Mouse (Mus musculus) frontal cortex, adult 2 months (tissue): ENCODE measurements at regions not wholly inside any gene's neighbourhood (a gene's known extent, or its start where the extent isn't known, plus 50 kb on each side); places are given as distances from the start of the nearest gene placed in this dataset.
A peak's percentile ranks its signal among the peaks of the same experiment; 100 is the strongest.

ENCODE experiments used
- DNase-seq, 2 experiments: peaks; one replicate each; pipeline ENCODE4 v3.0.0; 2022; ENCODE audit warnings: low spot score in 1 of 2; ENCODE audit errors: extremely low spot score in 1 of 2

GRCm38 (mm10) chr10:109188252-109188651, 177.5 kb upstream of the Syt1 start:
- peak in 1 of 2 experiments; percentile 34 for DNase-seq

- DNase-seq: no peak
Measured at GRCm38 (mm10) chr10:109185243-109185642, 174.5 kb upstream of the Syt1 start.

DNA sequence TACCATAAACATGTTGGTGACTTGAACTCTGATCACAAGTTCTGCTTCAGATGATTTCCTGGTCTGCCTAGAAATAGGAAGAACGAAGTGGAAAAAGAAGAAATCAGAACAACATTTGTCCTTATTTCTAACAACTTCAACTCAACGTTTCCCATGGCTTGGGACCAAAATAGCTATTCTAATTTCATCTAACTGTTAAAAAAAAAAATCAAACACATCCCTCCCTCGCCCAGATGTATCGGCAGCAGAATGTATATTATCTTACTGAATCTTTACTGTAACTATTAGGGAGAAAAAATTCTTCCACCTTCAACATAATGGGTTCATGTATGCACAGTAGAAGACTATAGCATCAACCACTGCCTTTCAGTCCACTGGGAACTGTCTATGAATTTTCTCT, 169.7 kb upstream of the Syt1 start:
- DNase-seq: peak in 1 of 2 experiments; percentile 37

- no peak for DNase-seq
Measured at GRCm38 (mm10) chr10:109160730-109161129, 149.9 kb upstream of the Syt1 start.

DNA sequence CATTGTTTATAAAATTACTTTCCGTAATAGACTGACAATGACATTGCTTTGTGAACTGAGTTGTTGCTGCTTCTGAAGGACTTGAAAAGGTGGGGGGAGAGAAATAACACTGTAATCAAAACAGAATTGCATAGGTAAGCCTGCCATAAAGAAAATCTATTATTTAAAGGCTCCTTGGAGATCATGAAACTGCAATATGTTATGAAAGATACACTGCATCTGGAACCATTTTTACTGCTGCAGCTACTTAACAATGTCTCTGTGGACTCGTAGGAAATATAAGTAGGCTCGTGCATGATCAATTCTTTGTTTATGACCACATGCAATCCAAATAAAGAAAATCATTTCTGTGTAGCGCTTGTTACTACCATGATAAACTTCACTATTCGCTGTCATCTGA, 145.0 kb upstream of the Syt1 start:
- DNase-seq: no peak

DNA sequence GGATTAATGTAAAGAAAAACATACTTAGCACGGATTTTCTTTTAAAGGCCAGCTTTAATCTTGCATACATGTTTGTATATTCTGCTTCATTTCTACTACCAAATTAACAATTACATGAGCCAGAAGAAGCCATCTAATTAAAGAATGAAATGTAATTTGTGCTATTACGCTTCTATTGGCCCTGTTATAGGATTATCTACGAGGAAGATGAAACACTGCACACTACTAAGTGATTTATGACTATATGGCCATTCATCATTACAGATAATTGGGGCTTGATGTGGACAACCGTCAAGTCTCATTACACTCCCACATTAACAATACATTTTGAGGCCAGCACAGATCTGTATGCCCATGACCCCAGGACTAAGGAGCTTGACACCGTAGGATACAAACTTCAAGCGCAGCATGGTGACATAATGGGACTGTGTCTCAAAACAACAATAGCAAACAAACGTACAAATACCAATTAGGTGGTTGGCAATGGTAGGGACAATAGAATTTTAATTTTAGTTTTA, 129.7 kb upstream of the Syt1 start:
- no peak for DNase-seq

- peak in 1 of 2 experiments; percentile 29 for DNase-seq
Measured at GRCm38 (mm10) chr10:109136763-109137732, 126.3 kb upstream of the Syt1 start.

GRCm38 (mm10) chr10:109134521-109134920, 123.7 kb upstream of the Syt1 start:
- no peak for DNase-seq

DNA sequence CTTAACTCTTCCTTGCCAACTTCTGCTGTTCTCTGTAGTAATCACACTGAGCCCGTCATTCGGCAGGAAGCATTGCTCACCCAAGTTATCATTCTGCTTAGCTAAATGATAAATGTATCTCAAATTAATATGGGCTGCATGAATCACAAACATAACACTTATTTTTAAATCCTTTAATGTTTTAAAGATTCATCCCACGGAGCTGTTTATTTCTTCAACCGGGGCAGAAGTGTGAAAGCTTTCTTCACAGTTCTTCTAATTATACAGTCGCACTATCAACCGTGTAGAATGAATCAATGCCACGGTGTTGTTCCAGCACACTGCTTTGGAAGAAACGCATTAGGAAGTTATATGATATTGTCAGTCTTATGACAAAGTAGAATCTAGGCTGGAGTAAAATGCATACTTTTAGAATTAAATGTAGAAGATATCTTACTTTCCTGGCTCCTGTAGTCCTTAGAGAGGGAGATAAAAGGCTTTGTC, 121.3 kb upstream of the Syt1 start:
- DNase-seq: peak; percentile 43 to 60

DNA sequence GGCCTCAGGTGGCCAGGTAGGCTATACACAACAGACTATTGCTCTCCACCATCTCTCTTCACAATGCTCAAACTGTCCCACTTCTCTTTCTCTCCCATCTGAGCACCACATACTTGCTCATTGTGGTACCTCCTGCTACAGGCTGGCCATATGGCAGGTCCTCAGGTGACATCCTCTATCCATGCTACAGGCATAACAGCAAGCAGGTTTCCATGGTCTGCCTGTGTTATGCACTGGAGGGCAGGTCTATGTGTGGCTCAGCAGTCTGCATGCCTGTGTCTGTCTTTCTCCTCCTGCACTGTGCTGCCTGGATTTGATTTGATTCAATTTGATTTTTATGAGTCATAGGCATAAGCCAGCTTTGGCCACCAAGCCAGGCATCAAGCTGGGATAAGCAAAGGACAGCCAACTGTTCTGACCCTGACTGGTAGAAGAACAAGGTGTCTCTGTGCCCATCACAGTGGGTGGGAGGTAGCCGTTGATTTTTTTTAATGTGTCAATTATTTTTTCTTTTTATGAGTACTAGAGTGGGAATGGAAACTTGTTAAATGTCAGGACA, 118.8 kb upstream of the Syt1 start:
- DNase-seq: no peak

GRCm38 (mm10) chr10:109129068-109129467, 118.3 kb upstream of the Syt1 start:
- no peak for DNase-seq

DNA sequence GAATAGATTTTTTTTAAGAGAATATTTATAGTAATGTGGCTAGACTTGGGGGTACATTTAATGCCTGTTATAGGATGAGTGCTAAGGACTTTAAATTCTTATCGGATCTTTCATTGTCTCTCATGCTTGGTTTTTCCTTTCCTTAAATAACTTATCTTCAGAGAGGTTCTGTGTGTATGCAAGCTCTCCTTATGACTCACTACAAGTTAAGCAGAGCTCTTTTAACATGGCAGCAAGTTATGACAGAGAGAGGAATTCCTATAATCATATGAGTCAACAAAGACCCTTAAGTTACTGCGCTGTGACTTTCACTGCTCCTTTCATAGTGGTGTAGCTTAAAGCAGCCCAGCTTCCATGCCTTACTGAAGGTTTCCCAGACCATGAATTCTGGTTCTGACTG, 115.9 kb upstream of the Syt1 start:
- no peak for DNase-seq

DNA sequence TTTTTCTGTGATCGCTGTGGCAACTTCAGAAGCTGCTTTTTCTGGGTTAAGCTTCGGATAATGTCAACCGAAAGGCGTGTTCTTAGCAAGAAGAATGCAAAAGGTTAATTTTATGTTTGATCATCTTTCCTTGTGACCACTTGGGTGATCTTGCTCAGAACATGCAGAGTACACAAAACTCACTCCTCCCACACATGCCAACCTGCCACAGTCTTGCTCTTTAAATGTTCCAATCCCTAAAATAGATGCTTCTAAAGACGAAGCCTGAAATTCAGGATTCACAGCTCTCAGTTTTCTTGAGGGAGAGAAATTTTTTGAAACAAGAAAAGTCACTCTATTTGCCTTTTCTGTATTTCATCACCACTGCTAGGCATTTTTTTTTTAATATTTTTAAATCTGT, 106.4 kb upstream of the Syt1 start:
- peak; percentile 73 to 82 for DNase-seq

GRCm38 (mm10) chr10:109115013-109115627, 104.3 kb upstream of the Syt1 start:
- no peak for DNase-seq

DNA sequence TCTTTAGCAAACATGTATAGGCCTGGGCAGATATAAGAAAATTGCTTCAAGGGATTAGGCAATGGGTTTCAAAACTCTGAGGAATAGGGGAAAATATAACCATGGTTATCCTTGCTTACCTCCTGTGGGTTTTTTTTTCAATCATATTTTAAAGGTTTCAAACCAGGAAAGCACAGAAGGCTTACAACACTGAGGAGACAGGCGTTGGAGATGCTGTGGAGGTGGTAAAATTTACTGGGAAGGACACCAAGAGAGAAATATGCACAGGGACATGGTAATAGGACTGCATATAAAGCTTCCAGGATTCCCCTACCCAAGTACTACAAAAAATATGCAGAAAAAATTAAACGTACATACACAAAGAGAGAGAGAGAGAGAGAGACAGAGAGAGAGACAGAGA, 95.0 kb upstream of the Syt1 start:
- peak in 1 of 2 experiments; percentile 46 for DNase-seq

GRCm38 (mm10) chr10:109092219-109092618, 81.4 kb upstream of the Syt1 start:
- DNase-seq: no peak

DNA sequence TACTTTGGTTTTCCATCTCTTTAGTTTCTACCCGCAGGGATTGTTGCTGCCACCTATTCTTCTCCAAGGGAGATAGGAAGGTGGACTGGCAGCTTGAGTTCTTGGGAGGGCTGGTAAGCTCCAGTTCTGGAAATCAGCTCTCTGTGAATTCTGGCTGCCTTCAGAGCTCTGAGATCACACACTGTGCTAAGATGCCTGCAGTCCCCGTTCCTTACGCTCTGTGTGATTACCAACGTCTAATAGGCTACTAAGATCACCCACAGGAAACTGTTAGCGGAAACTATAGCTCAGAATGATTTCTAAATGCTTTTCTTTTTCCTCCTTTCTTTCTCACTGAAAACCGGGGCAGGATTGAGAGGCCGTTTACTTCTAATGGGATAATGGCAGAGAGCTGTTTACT, 69.0 kb upstream of the Syt1 start:
- no peak for DNase-seq

DNA sequence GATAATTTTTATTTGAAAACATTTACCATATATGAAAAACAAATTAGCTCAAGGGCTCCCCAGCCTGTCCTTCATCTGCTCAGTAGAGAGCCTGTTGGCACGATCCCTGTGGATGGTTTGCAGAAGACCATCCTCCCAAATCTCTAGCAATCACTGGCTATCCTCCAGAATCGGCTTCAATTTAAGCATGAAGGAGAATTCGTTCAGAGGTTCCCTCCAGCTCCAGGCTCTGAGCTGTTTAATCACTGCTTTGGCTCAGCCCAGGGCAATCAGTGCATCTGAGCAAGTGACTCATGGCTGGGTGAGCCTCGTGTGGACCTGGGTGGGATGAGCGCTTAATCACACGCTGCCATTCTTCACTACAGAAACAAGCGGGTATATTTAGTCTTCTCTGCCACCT, 63.4 kb upstream of the Syt1 start:
- peak in 1 of 2 experiments; percentile 22 for DNase-seq
